Mouse (Mus musculus) E14TG2a.4 (cell line): ENCODE data around the gene Olfr498.

Experiments
- H3K27me3 ChIP-seq: 2 replicates; pipeline ENCODE4 v1.6.1; 2014; ENCODE audit warnings: low read length, control low read depth; ENCODE audit not compliant: insufficient read depth
- H3K36me3 ChIP-seq: 2 replicates; pipeline ENCODE4 v1.6.1; 2014; ENCODE audit warnings: low read length, control low read depth; ENCODE audit not compliant: insufficient read depth
- H3K4me1 ChIP-seq: replicated peaks from 2 replicates; pipeline ENCODE4 v1.6.1; 2014; ENCODE audit warnings: low read depth, low read length, control low read depth
- H3K4me3 ChIP-seq: replicated peaks from 2 replicates; pipeline ENCODE4 v1.5.1; 2014; ENCODE audit warnings: mild to moderate bottlenecking, low read length
- H3K9me3 ChIP-seq: 2 replicates; pipeline ENCODE4 v1.6.1; 2014; ENCODE audit warnings: low read length, control low read depth
- CTCF ChIP-seq: conservative IDR thresholded peaks from 2 replicates; pipeline ENCODE4 v1.5.1; 2014; ENCODE audit warnings: low read length
- NANOG ChIP-seq: IDR thresholded peaks from 2 replicates; pipeline ENCODE4 v1.6.1; 2014; ENCODE audit warnings: borderline replicate concordance, low read length, mixed read lengths
- POU5F1 ChIP-seq: IDR thresholded peaks from 2 replicates; pipeline ENCODE4 v1.6.1; 2014; ENCODE audit warnings: low read length, borderline replicate concordance

Gene Olfr498

GRCm38 (mm10) chr7:108465026-108465425, at the start of gene Olfr498:
Olfr498 (plus strand) TSS chr7:108465326.
- Histone ChIP-seq H3K36me3 (no peaks in the 10 kb centered on the region), H3K4me1 (no peaks in the 10 kb centered on the region), H3K27me3 (no peaks in the 10 kb centered on the region), H3K4me3 (no peak within 1 kb of the TSS), H3K9me3 (no peaks in the 10 kb centered on the region)
- no peak for TF ChIP-seq POU5F1
- TF ChIP-seq NANOG, result no peak
- TF ChIP-seq CTCF, result no peak

GRCm38 (mm10) chr7:108420121-108420520, 45.0 kb upstream of the Olfr498 start, which contains the start of gene Olfr497:
Olfr497 (plus strand) TSS chr7:108420421.
- Histone ChIP-seq H3K27me3 (no peaks in the 10 kb centered on the region), H3K36me3 (no peaks in the 10 kb centered on the region), H3K4me3 (no peak within 1 kb of the TSS), H3K4me1 (no peaks in the 10 kb centered on the region), H3K9me3 (no peaks in the 10 kb centered on the region)
- TF ChIP-seq CTCF (no peak), NANOG (no peak), POU5F1 (no peak)
